Mouse (Mus musculus): ENCODE data around the gene H2-DMb1.

GRCm38 (mm10) chr17:34177179-34177578 lies 24.3 kb downstream of the H2-DMb1 start:
- TF ChIP-seq EP300 (optimal IDR thresholded peaks at IDR 0.05) (no peak), CTCF (IDR thresholded peaks at IDR 0.05; ENCODE audit: low read depth) (peak; percentile 53)

Data from stomach, postnatal 0 days (tissue).